Mouse (Mus musculus) A20 (cell line): ENCODE measurements around the gene Mtmr2.
"Not testable (repeated sequence)": the region's sequence is repeated elsewhere in the genome, so short reads cannot be mapped to it uniquely, and the experiment has no call there.

Experiments used
- DNase-seq: peaks from one replicate; pipeline ENCODE4 v3.0.0-alpha.2; 2011; ENCODE audit warnings: low read depth, low spot score

The Mtmr2 gene

GRCm38 (mm10) chr9:13748404-13748797 lies at the start of gene Mtmr2:
Mtmr2 (plus strand) TSS chr9:13748410.
- no peak for DNase-seq

DNA sequence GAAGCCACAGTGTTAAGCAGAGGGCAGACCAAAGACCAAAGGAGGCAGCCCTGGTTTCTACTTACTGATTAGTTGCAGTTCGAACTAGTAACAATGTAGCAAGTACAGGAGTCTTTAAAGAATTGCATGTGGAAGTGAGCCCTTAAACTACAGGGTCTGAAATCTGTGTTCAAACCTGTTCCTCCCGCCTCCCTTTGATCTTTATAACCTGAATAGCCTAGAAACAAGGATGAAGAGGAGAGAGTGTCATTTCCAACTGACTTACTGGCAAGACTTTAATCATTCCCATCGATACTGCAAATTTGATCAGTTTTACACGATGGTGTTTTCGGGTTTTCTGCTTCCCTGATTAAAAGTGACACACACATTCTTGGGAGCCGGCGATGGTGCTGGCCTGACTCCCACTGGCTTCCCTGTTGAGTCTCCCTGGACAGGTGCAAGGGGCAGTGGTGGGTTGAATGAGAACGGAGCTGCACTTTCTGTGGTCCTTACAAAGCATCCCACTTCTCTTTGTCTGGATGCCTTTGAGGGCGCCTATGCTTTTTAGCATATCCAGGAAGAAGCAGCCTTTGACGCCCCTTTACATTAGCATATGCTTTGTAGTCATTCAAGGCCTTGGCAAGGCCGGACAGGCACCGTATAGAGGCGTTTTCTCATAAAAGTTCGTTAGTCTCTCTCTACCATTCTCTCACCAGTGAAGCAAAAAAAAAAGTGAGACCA lies 49.0 kb upstream of the Mtmr2 start:
- no peak for DNase-seq

DNA sequence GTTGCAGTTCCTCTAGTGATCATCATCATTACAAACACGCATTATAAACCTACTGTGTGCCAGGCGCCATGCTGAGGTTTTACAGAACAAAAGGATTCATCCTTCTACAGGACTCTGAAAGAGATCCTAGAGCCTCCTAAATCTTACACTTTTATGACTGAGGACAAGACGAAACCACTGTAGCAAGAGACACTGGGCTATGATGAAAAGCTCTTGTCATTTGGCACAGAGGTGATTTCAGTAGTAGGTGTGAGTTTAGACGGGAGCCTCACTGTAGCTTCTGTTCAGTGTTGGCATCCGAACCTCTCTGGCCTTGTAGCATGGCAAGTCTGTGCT lies 48.5 kb upstream of the Mtmr2 start:
- no peak for DNase-seq

DNA sequence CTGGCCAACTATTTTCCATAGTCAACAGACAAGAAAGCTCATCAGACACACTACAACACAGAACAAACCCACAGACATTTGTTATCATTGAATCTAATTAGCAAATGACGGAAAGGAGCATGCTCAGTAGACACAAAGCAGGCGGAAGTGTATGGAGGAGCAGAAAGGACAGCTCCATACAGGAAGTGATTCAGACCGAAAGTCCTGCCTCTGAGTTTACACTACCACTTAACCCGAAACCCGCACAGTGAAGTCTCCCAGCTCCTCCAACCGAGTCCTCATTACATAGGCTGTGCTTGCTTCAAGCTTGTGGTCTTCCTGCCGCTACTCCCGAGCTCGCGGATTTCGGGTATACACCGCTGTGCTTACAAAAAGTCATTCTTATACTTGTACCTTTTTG lies 46.4 kb upstream of the Mtmr2 start:
- peak; percentile 81 for DNase-seq

DNA sequence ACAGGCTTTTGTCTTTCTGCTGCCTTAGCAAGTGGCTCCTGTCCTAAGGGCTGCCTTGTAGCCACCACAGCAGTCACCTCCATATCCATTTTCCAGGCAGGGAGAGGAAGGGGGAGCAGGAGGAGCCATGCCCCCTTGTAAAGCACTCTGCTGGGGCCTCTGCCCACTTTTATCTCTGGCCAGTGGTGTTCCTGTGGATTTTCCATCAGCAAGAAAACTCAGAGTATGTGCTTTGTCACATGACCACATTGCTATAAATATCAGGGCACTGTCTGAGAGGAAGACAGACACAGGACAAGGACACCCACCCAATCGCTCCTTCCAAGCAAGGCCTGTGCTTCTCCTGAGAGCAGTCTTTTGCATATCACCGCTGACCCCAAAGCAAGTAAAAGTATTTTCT lies 45.1 kb upstream of the Mtmr2 start:
- DNase-seq, result no peak

DNA sequence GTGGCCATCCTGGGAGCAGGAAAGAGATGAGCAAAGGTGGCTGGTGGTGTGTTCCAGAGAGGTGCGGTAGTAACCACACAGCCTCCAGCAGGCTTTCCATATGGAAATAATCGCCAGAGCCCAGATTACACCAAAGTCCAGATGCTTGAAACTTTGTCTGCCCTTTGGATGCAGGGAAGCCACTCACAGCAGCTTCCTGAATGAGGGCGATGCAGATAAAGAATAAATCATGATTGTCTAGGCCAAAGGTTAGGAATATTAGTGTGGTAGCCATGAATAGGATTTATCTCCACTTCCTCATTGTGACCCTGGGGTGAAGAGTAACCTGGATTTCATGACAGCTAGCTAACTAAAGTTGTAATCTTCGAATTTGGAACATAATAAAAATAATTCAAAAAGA lies 43.3 kb upstream of the Mtmr2 start:
- DNase-seq, result no peak

DNA sequence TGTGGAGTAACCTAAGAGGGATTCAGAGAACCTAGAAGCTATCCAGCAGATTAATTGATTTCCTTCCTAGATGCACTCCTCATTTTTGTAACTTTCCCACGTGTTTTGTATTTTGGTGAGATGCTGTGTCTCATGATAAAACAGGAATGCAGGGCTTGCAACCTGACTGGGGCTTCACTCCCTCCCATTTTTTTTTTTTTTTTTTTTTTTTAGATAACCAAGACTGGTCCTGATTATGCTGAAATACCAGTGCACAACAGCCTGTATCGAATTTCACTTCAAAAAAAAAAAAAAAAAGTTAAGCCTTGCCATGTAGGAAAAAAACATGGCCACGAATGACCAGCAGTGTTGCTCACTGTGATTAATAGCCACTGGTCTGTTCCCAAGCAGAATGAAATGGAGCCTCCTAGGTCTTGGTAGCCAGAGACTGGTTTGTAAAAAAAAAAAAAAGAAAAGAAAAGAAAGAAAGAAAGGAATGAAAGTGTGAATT lies 41.1 kb upstream of the Mtmr2 start:
- DNase-seq, result no peak

GRCm38 (mm10) chr9:13709436-13709835 lies 38.8 kb upstream of the Mtmr2 start:
- DNase-seq, result no peak

GRCm38 (mm10) chr9:13715891-13716290 lies 32.3 kb upstream of the Mtmr2 start:
- not testable (repeated sequence) for DNase-seq

DNA sequence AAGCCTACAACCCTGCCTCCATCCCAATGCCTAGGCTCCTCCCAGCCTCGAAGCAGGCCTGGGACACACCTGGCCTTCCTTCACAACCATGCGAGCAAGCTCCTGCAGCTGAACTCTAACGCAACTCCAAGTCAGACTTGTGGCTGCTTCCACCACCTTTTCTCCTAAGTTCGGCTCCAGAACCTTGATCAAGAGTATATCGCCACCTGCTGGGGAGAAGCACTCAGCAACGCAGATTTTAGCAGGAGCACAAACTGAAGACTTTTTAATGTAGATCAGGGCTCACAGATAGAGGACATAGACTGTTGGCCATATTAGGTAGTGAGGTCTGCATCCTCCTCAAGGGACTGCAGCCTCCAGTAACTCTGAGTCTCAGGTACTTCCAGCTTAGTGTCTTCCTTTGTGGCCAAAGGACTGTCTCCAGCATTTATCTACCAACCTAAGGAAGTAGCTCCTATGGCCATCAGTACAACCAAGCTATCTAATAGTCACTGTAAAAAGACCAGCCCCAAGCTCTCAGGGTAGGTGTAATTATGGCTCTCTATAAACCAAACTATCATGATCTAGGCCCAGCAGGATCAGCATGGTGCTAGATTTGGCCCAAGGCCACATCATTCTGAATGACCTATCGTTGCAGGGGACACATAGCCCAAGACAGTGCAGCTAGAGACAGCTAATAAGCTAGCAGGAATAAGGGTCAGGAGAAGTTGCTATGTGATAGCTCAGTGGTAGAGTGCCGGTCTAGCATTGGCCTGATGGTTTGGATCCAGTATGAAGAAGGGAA lies 31.7 kb upstream of the Mtmr2 start:
- peak; percentile 79 for DNase-seq

- DNase-seq, result peak; percentile 95
Observed at GRCm38 (mm10) chr9:13748798-13749674, 826 bp downstream of the Mtmr2 start.

DNA sequence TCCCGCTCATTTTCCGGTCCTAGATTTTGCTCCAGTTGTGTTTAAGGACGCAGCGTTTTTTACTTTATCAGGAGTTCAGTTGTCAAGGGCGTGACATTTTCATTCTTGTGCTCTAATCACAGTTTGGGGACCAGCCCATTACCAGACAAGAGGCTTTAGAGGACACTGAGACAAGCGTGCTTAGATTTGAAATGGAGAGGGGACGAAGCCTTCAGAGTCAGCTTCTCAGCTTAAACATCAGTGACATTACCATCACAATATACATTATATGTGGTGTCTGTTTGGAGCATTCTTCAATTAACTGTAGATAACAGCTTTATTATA lies 1.4 kb downstream of the Mtmr2 start:
- no peak for DNase-seq

- DNase-seq, result no peak
Observed at GRCm38 (mm10) chr9:13752543-13752942, 4.3 kb downstream of the Mtmr2 start.

- DNase-seq, result no peak
Observed at GRCm38 (mm10) chr9:13760430-13760829, 12.2 kb downstream of the Mtmr2 start.

- no peak for DNase-seq
Observed at GRCm38 (mm10) chr9:13765624-13766023, 17.4 kb downstream of the Mtmr2 start.

- DNase-seq, result no peak
Observed at GRCm38 (mm10) chr9:13766570-13766969, 18.4 kb downstream of the Mtmr2 start.

- no peak for DNase-seq
Observed at GRCm38 (mm10) chr9:13774732-13775131, 26.5 kb downstream of the Mtmr2 start.

GRCm38 (mm10) chr9:13781985-13782384 lies 33.8 kb downstream of the Mtmr2 start:
- no peak for DNase-seq

DNA sequence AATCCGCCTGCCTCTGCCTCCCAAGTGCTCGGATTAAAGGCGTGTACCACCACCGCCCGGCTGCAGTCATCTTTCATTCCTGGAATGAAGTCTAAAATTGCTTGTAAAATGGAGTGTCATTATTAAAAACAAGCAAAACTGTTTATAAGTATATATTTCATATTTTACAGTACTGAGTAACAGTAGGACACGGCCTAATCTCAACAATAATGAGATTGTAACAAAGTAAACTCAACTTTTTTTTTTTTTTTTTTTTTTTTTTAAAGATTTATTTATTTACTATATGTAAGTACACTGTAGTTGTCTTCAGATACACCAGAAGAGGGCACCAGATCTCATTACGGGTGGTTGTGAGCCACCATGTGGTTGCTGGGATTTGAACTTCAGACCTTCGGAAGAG lies 42.7 kb downstream of the Mtmr2 start:
- DNase-seq, result not testable (repeated sequence)

DNA sequence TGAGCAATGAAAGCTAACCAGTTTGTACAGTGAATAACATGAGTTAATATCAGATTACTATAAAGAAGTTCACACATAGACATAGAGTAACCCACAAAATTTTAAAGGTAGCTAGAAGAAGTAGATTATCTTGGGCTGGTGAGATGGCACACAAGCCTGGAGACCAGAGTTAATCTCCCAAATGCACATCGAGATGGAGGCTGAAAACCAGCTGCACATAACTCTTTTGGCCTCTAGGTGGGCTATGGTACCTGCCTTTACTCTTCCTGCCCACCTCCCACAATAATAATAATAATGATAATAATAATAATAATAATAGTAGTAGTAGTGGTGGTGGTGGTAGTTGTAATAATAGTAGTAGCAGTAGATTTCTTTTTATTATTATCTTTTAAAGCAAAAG lies 46.1 kb downstream of the Mtmr2 start:
- DNase-seq, result no peak

GRCm38 (mm10) chr9:13794756-13795155 lies 46.5 kb downstream of the Mtmr2 start:
- DNase-seq, result no peak

DNA sequence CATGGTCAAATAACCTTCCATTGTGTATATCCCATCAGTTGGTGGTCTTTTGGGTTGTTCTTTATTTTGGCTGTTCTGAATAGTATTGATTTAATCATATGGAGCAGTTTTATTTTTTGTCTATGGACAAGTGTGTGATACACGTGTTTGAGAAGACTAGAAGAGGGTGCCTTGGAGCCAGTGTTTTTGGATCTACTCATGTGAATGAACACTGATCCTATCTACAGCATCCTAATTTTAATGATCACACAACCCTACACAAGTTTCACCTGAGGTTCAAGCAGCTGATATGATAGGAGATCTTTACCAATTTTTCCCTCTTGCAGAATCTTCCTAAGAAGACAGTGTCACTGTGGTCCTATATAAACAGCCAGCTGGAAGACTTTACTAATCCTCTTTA lies 56.3 kb downstream of the Mtmr2 start:
- DNase-seq, result no peak
